Mouse (Mus musculus): ENCODE data around the gene Olfr1102. TPM values are rescaled to one million over a fixed set of nuclear protein-coding genes. Genes with fewer than 3 reads are reported as not detected.

The Olfr1102 gene
- not detected for total RNA-seq (2021)
- long read RNA-seq, experiment 1: 0 reads
- long read RNA-seq, experiment 2: 0 reads

GRCm38 (mm10) chr2:86998098-86998497, at the start of gene Olfr1102:
Olfr1102 (plus strand) TSS chr2:86998398.
- DNase-seq (ENCODE audit: low spot score in 2 of 2): no peak

- no peak for DNase-seq (ENCODE audit: low spot score in 2 of 2)
Measured at GRCm38 (mm10) chr2:86960593-86960992, 37.6 kb upstream of the Olfr1102 start, which contains the start of gene Olfr1099. Olfr1099 (minus strand) TSS chr2:86960693.

- no peak for DNase-seq (ENCODE audit: low spot score in 2 of 2)
Measured at GRCm38 (mm10) chr2:86979854-86980253, 18.3 kb upstream of the Olfr1102 start, which contains the start of gene Olfr1100. Olfr1100 (minus strand) TSS chr2:86979954.

- DNase-seq (ENCODE audit: low spot score in 2 of 2): no peak
Measured at GRCm38 (mm10) chr2:86991121-86991520, 7.1 kb upstream of the Olfr1102 start, which contains the start of gene Olfr1101. Olfr1101 (minus strand) TSS chr2:86991221.

- DNase-seq (ENCODE audit: low spot score in 2 of 2): no peak
Measured at GRCm38 (mm10) chr2:87026980-87027379, 28.8 kb downstream of the Olfr1102 start, which contains the start of gene Olfr1104. Olfr1104 (minus strand) TSS chr2:87027080.

GRCm38 (mm10) chr2:87036431-87036830, 38.2 kb downstream of the Olfr1102 start, which contains the start of gene Olfr1105:
Olfr1105 (minus strand) TSS chr2:87036531.
- no peak for DNase-seq (ENCODE audit: low spot score in 2 of 2)

- no peak for DNase-seq (ENCODE audit: low spot score in 2 of 2)
Measured at GRCm38 (mm10) chr2:87052173-87052572, 54.0 kb downstream of the Olfr1102 start, which contains the start of gene Olfr1106. Olfr1106 (minus strand) TSS chr2:87052273.

Other genes starting within 250 kb of the Olfr1102 start
- gene Olfr1090, start 239.4 kb upstream of the Olfr1102 start, total RNA-seq (2021): not detected
- not detected for gene Olfr1093, start 215.9 kb upstream of the Olfr1102 start, total RNA-seq (2021)
- not detected for gene Olfr141, start 188.4 kb upstream of the Olfr1102 start, total RNA-seq (2021)
- gene Olfr1094, start 173.7 kb upstream of the Olfr1102 start, total RNA-seq (2021): not detected
- not detected for gene Olfr1095, start 146.7 kb upstream of the Olfr1102 start, total RNA-seq (2021)
- not detected for gene Gm13723, start 123.6 kb upstream of the Olfr1102 start, total RNA-seq (2021)
- gene Olfr1097, start 106.2 kb upstream of the Olfr1102 start, total RNA-seq (2021): not detected
- not detected for gene Olfr1098, start 73.9 kb upstream of the Olfr1102 start, total RNA-seq (2021)
- gene Olfr1099, start 37.7 kb upstream of the Olfr1102 start, total RNA-seq (2021): not detected
- not detected for gene Olfr1100, start 18.4 kb upstream of the Olfr1102 start, total RNA-seq (2021)
- gene Olfr1101, start 7.2 kb upstream of the Olfr1102 start, total RNA-seq (2021): not detected
- gene Olfr1104, start 28.7 kb downstream of the Olfr1102 start, total RNA-seq (2021): not detected
- gene Olfr1105, start 38.1 kb downstream of the Olfr1102 start, total RNA-seq (2021): not detected
- gene Olfr1106, start 53.9 kb downstream of the Olfr1102 start, total RNA-seq (2021): not detected
- not detected for gene Olfr1107, start 77.4 kb downstream of the Olfr1102 start, total RNA-seq (2021)
- gene Olfr1109, start 97.6 kb downstream of the Olfr1102 start, total RNA-seq (2021): not detected
- not detected for gene Olfr259, start 116.2 kb downstream of the Olfr1102 start, total RNA-seq (2021)
- gene Olfr1110, start 141.9 kb downstream of the Olfr1102 start, total RNA-seq (2021): not detected
- not detected for gene Olfr1111, start 154.2 kb downstream of the Olfr1102 start, total RNA-seq (2021)
- not detected for gene Olfr1112, start 189.4 kb downstream of the Olfr1102 start, total RNA-seq (2021)
- gene Olfr1113, start 210.6 kb downstream of the Olfr1102 start, total RNA-seq (2021): not detected
- gene Olfr1115, start 249.6 kb downstream of the Olfr1102 start, total RNA-seq (2021): not detected